Mouse (Mus musculus): Measurements from ENCODE around the gene Adamts17.

GRCm38 (mm10) chr7:66955978-66956377 is 116.4 kb downstream of the Adamts17 start:
- TF ChIP-seq CTCF (IDR thresholded peaks at IDR 0.05; ENCODE audit: low read depth, low read length), result no peak
- no peak for TF ChIP-seq GATA2 (IDR thresholded peaks at IDR 0.05; ENCODE audit: borderline replicate concordance, low read depth, low read length)
- no peak for TF ChIP-seq GATA1 (IDR thresholded peaks at IDR 0.05; ENCODE audit: borderline replicate concordance, low read length)
